Mouse (Mus musculus): Measurements from ENCODE around the gene Gm20379. TPM values are rescaled to one million over a fixed set of nuclear protein-coding genes. Genes with fewer than 3 reads are reported as not detected.

The Gm20379 gene
- polyA plus RNA-seq (2015; fragmentation: Nextera tagmentation; extraction: Ambion mirVana): 0.32 and 0.43 TPM in 2 replicates

DNA sequence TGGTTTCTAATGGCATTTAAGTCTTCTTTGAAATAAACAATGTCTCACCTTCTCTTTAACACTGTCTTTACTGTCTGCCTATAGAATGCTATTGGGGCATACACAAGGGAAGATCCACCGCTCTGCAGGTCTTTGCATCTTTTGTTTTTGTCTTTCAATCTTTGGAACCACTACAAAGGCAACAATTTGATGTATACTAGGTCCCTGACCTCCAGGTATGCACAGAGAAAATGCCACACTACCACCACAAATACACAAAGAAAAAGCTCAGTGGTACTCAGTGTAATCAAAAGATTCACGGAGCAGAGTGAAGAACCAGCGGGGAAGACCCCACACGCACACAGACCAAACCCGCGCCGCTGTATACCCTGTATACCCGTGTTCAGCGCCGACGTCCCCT, at the start of gene Gm20379:
TSS of gene Gm20379 (plus strand) at position 301 of the 400 bp plus-strand sequence.
- H3K36me3 ChIP-seq: peaks cover 28% of the 10 kb centered on the region

DNA sequence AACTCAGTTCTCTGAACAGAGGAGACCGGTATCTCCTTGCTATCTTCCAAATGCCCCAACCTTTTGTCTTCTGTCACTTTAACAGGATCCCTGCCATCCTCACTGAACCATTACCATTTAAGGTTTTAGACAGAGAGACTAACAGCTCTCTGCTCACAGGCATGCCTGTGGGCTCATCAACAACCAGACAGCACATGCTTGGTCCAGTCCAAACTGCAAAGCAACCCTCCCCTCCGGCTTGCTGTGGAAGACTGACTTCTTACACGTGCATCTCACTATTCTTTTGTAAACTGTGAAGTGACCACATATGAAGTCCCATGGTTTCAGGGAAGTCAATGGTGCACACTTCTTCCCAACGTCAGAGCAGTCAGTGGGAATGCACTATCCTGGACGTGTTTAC, 44.5 kb upstream of the Gm20379 start:
- Histone ChIP-seq H3K36me3 (peaks cover 11% of the 10 kb centered on the region; the same call in 1 of the 2 replicates), H3K9ac (no peak overlapping the region), H3K9me3 (replicated peaks) (no peaks in the 10 kb centered on the region), H3K4me3 (replicated peaks) (no peak overlapping the region), H3K4me1 (replicated peaks) (no peaks in the 10 kb centered on the region), H3K27ac (no peak overlapping the region), H3K4me2 (no peak overlapping the region), H3K27me3 (no peaks in the 10 kb centered on the region)
- WGBS (ENCODE audit: insufficient replicate concordance): 73% methylated on average over 5 of the region's 5 CpGs
- no peak for DNase-seq
- no peak for ATAC-seq (ENCODE audit: low read depth)

More for the DNA sequence above, at the start of gene Gm20379:
- ATAC-seq (ENCODE audit: low read depth): no peak
- no peak for DNase-seq
- no peaks in the 10 kb centered on the region for H3K9me3 ChIP-seq (replicated peaks)
- no peak within 1 kb of the TSS for H3K4me2 ChIP-seq
- H3K27me3 ChIP-seq: no peaks in the 10 kb centered on the region
- H3K9ac ChIP-seq: no peak within 1 kb of the TSS
- H3K4me1 ChIP-seq (replicated peaks): peaks cover 12% of the 10 kb centered on the region
- no peak within 1 kb of the TSS for H3K27ac ChIP-seq
- H3K4me3 ChIP-seq (replicated peaks): no peak within 1 kb of the TSS
- WGBS (ENCODE audit: insufficient replicate concordance): 93% methylated on average over 11 of the region's 11 CpGs

DNA sequence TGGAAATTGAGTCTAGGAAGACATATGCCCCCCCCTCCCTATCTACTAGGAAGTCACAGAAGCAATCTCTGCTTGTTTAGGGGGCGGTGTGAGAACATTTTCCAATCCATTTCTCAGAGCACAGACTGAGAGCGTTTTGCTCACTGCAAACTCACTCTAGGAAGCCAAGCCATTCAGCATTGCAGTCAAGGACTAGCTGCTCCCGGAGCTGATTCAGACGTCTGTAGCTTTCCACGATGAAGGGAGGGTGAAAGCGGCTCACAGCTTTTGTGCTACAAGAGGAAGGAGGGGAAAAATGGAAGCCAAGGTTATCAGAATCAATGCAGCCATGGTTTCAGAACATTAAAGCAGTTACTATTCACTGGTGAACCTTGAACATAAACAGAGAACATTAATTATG, 42.2 kb upstream of the Gm20379 start:
- Histone ChIP-seq H3K36me3 (peaks cover 11% of the 10 kb centered on the region; the same call in 1 of the 2 replicates), H3K9ac (no peak overlapping the region), H3K4me3 (replicated peaks) (no peak overlapping the region), H3K9me3 (replicated peaks) (no peaks in the 10 kb centered on the region), H3K27ac (no peak overlapping the region), H3K4me1 (replicated peaks) (no peaks in the 10 kb centered on the region), H3K27me3 (no peaks in the 10 kb centered on the region), H3K4me2 (no peak overlapping the region)
- DNase-seq: no peak
- 83% methylated on average over 6 of the region's 6 CpGs for WGBS (ENCODE audit: insufficient replicate concordance)
- ATAC-seq (ENCODE audit: low read depth): no peak

DNA sequence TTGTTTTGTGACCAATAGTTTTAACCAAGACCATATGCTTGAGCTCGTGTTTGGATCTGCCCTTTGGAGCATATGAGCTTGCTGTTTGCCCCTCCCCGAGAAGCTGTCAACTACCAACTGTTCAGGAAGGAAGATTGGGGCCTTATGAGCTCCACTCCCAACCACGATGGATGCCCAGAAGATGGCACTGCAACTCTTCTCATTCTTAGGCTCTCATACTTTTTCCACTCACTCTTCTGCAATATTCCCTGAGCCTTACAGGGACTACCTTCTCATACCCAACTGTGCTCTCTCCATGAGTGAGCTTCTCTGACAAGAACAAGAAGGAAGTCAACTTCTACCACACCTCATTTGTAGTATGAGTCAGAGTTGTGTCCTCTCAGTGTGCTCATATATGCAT, 38.7 kb upstream of the Gm20379 start:
- no peak for DNase-seq
- no peak for ATAC-seq (ENCODE audit: low read depth)
- WGBS (ENCODE audit: insufficient replicate concordance): 48% methylated on average over 3 of the region's 3 CpGs

DNA sequence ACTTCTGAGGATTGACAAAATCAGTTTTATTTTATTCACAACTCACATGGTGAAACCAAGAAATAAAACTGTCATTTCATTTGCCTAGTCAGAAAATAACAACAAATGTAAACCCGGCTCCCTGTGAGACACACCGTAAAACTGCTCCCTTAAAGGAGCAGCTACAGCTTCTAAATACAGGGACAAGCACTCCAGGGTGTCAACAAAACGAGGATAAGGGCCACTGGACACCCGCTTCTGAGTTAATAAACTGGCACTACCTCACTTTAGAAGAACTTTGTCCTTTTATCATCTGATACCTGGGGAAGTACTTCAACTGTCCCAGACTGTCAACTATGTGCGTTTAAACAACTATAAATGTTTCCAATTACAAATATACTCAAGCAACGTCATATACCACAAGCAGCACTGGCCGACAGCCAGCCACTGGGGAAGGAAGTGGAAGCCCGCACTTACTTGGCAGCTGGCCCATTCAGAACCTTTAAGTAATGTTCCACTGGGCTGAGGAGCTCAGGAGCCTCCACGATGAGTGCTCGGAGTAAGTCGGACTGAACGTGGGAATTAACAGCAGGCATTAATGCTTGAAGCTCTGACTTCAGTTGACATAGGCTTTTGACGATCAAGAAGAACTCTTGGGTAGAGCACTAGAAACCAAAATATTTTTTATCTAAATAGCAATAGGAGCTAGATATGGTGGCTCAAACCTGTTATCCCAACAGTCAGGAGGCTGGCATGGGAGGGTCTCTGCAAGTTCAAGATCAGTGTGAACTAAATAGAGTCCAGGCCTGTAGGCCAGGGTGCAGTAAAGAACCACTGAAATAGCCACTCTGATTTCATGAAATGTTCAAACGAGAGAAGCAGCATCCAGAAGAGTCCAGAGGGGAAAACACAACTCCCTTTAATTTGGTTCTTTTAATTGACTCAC, 31.2 kb upstream of the Gm20379 start:
- Histone ChIP-seq H3K36me3 (peaks cover 3% of the 10 kb centered on the region; the same call in 1 of the 2 replicates), H3K4me2 (no peak overlapping the region), H3K4me3 (replicated peaks) (no peak overlapping the region), H3K27ac (no peak overlapping the region), H3K27me3 (no peaks in the 10 kb centered on the region), H3K9me3 (replicated peaks) (no peaks in the 10 kb centered on the region), H3K4me1 (replicated peaks) (no peaks in the 10 kb centered on the region), H3K9ac (no peak overlapping the region)
- no peak for DNase-seq
- no peak for ATAC-seq (ENCODE audit: low read depth)
- WGBS (ENCODE audit: insufficient replicate concordance): 75% methylated on average over 14 of the region's 14 CpGs

More for the DNA sequence above, 38.7 kb upstream of the Gm20379 start:
- Histone ChIP-seq H3K9ac (no peak overlapping the region), H3K27ac (no peak overlapping the region), H3K27me3 (no peaks in the 10 kb centered on the region), H3K4me1 (replicated peaks) (no peaks in the 10 kb centered on the region), H3K36me3 (peaks cover 5% of the 10 kb centered on the region; the same call in 1 of the 2 replicates), H3K4me3 (replicated peaks) (no peak overlapping the region), H3K9me3 (replicated peaks) (no peaks in the 10 kb centered on the region), H3K4me2 (no peak overlapping the region)

DNA sequence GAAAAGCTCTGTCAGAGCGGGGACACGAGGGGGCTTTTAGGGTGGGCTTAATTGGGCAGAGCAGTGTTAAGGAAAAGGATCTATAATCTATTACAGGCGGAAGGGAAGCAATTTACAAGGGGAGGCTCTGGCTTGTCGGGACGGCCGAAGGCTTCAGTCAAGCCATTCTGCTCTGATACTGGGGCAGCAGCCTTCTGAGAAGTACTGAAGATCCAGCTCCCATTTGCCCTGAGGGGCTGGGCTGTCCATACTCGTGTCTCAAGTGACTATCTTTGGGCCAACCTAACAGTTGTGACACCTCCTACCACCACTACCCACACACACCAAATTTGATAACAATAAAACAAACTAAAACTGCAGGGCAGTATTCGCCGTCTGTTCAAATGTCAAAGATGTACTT, 30.5 kb upstream of the Gm20379 start:
- no peak for ATAC-seq (ENCODE audit: low read depth)

DNA sequence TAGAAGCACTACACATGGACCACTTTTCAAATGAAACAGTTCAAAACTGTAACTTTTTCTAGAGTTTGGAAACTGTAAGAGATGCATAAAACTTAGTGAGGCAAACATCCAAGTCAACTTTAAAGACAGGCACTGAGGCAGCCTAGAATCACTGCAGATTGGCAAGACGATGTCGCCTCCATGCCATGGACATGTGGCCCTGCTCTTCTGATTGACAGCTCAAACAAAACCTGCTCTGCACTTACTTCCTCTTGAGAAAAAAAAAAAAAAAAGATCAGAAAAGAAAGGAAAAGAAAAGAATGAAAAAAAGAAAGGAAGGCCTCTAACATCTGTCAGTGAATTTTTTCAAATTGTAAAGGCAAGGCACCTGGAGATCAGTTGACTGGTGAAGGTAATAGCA, 28.8 kb upstream of the Gm20379 start:
- peaks cover 6% of the 10 kb centered on the region; the same call in 1 of the 2 replicates for H3K36me3 ChIP-seq
- H3K4me2 ChIP-seq: no peak overlapping the region
- H3K9ac ChIP-seq: no peak overlapping the region
- no peak overlapping the region for H3K4me3 ChIP-seq (replicated peaks)
- no peaks in the 10 kb centered on the region for H3K4me1 ChIP-seq (replicated peaks)
- DNase-seq (no peak), ATAC-seq (ENCODE audit: low read depth) (no peak)
- H3K9me3 ChIP-seq (replicated peaks): no peaks in the 10 kb centered on the region
- H3K27ac ChIP-seq: no peak overlapping the region
- WGBS (ENCODE audit: insufficient replicate concordance): 83% methylated on average over 2 of the region's 2 CpGs
- H3K27me3 ChIP-seq: no peaks in the 10 kb centered on the region

More for the DNA sequence above, 30.5 kb upstream of the Gm20379 start:
- no peak for DNase-seq
- Histone ChIP-seq H3K4me3 (replicated peaks) (no peak overlapping the region), H3K36me3 (peaks cover 3% of the 10 kb centered on the region; the same call in 1 of the 2 replicates), H3K4me2 (no peak overlapping the region), H3K27me3 (no peaks in the 10 kb centered on the region), H3K9me3 (replicated peaks) (no peaks in the 10 kb centered on the region), H3K27ac (no peak overlapping the region), H3K4me1 (replicated peaks) (no peaks in the 10 kb centered on the region), H3K9ac (no peak overlapping the region)
- 77% methylated on average over 9 of the region's 9 CpGs for WGBS (ENCODE audit: insufficient replicate concordance)

DNA sequence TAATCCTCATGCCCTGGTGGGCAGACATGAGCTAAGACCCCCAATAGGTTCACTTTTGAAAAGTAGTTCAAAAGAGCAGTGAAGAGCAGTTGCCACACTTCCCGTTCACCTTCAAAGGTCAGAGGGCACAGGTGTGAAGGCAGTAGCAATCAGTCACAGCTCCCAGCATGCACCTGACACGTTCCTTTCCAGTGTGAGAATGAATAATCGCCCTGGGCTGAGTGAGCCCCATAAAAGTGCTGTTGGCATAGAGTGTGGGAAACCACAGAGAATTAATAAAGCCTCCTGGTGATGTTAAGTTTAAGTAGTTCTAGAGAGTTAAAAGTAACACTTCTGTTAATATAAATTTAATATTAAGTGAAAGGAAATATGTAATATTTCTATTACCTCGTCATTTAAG, 14.2 kb upstream of the Gm20379 start:
- DNase-seq (no peak), ATAC-seq (ENCODE audit: low read depth) (no peak)
- Histone ChIP-seq H3K27ac (no peak overlapping the region), H3K27me3 (no peaks in the 10 kb centered on the region), H3K4me1 (replicated peaks) (no peaks in the 10 kb centered on the region), H3K36me3 (peaks cover 13% of the 10 kb centered on the region), H3K9me3 (replicated peaks) (no peaks in the 10 kb centered on the region), H3K9ac (no peak overlapping the region), H3K4me3 (replicated peaks) (no peak overlapping the region), H3K4me2 (no peak overlapping the region)
- 65% methylated on average over 4 of the region's 4 CpGs for WGBS (ENCODE audit: insufficient replicate concordance)

DNA sequence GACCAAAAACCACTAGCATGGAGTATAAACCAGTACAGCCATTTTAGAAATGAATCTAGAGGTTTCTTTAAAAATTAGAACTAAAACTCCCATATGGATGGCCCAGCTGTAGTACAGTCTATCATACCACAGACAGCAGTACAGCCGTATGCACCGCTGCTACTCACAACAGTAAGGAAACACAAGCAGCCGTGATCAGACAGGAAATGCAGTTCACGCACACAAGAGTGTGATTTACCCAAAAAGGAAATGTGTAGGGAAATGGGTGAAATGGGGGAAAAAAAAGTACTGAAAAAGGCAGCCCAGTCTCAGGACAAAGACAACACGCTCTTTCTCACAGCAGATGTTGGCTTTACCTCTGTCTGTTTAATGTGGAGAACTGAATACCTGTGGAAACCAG, 11.9 kb upstream of the Gm20379 start:
- WGBS (ENCODE audit: insufficient replicate concordance): 61% methylated on average over 5 of the region's 5 CpGs
- Histone ChIP-seq H3K9me3 (replicated peaks) (no peaks in the 10 kb centered on the region), H3K4me3 (replicated peaks) (no peak overlapping the region), H3K36me3 (peaks cover 23% of the 10 kb centered on the region), H3K4me1 (replicated peaks) (no peaks in the 10 kb centered on the region), H3K4me2 (no peak overlapping the region), H3K27me3 (no peaks in the 10 kb centered on the region), H3K27ac (no peak overlapping the region), H3K9ac (no peak overlapping the region)
- ATAC-seq (ENCODE audit: low read depth) (no peak), DNase-seq (no peak)

DNA sequence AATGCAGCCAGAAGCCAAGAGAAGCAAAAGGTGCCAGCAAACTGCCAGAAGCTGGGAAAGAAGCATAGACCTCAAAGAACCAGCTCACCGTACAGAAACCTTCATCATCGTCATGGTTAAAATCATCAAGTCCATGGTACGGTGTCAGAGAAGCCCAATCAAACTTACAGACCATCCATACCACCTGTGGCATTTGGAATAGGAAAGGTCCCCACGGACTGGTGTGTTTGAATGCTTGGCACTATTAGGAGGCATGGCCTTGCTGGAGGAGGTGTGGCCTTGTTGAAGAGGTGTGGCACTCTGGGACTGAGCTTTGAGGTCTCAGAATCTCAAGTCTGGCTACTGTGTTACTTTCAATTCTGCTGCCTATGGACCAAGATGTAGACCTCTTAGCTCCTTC, 9.3 kb upstream of the Gm20379 start:
- Histone ChIP-seq H3K4me3 (replicated peaks) (no peak overlapping the region), H3K4me2 (no peak overlapping the region), H3K9ac (no peak overlapping the region), H3K27me3 (no peaks in the 10 kb centered on the region), H3K9me3 (replicated peaks) (no peaks in the 10 kb centered on the region), H3K27ac (no peak overlapping the region), H3K4me1 (replicated peaks) (peaks cover 4% of the 10 kb centered on the region), H3K36me3 (peaks cover 31% of the 10 kb centered on the region)
- no peak for ATAC-seq (ENCODE audit: low read depth)
- DNase-seq: no peak
- WGBS (ENCODE audit: insufficient replicate concordance): 84% methylated on average over 4 of the region's 4 CpGs

DNA sequence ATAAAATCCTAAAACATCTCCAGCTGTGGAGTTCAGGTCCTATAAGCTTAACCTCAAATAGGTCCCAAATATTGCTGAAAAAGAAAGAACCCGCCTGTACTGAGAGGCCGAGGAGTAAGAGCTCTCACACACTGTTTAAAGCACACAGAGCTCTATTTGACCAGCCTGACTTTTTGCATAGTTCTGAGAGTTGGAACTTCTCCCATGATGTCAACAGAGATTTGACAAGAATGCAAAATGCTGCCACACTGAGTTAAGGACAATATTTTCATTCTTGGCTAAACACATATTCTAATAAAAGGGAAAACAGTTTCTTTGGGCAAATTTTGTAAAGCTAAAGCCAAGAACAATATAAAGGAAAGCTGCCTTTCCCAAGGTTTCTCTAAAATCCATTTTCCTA, 8.8 kb upstream of the Gm20379 start:
- DNase-seq (no peak), ATAC-seq (ENCODE audit: low read depth) (no peak)
- Histone ChIP-seq H3K9me3 (replicated peaks) (no peaks in the 10 kb centered on the region), H3K4me2 (no peak overlapping the region), H3K27ac (no peak overlapping the region), H3K4me1 (replicated peaks) (peaks cover 10% of the 10 kb centered on the region), H3K9ac (no peak overlapping the region), H3K27me3 (no peaks in the 10 kb centered on the region), H3K4me3 (replicated peaks) (no peak overlapping the region), H3K36me3 (peaks cover 31% of the 10 kb centered on the region)
- 78% methylated on average over 2 of the region's 2 CpGs for WGBS (ENCODE audit: insufficient replicate concordance)

DNA sequence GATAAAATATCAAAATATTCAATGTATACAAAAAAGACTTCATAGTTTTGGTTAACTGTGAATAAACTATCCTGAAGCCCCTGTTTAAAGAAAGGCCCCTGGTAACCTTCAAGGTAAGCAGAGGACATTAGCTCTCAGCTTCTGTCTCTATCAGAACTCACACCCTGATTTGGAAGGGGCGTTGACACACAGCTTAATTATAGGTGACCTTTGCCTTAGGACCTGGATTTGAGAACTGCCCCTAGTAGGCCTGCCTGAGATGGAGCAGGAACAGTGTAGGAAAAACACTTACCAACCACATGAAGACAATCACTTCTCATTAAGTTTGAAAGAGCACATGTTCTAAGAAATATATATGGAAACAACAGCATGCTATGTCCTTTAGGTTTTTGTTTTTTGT, 6.3 kb upstream of the Gm20379 start:
- Histone ChIP-seq H3K9me3 (replicated peaks) (no peaks in the 10 kb centered on the region), H3K27ac (no peak overlapping the region), H3K36me3 (peaks cover 33% of the 10 kb centered on the region), H3K4me2 (no peak overlapping the region), H3K27me3 (no peaks in the 10 kb centered on the region), H3K4me1 (replicated peaks) (peaks cover 12% of the 10 kb centered on the region), H3K4me3 (replicated peaks) (no peak overlapping the region), H3K9ac (no peak overlapping the region)
- no peak for ATAC-seq (ENCODE audit: low read depth)
- 76% methylated on average over 1 of the region's 1 CpGs for WGBS (ENCODE audit: insufficient replicate concordance)
- DNase-seq: no peak
